Mouse (Mus musculus) cerebellum, adult 8-10 months (tissue): Measurements from ENCODE around the gene Poldip3.

ENCODE experiments used
- DNase-seq: peaks from one replicate; pipeline ENCODE4 v3.0.0; 2022

Gene Poldip3

GRCm38 (mm10) chr15:83149196-83150072 lies at the start of gene Poldip3:
Poldip3 (minus strand) TSS chr15:83149384.
- peak; percentile 99 for DNase-seq

GRCm38 (mm10) chr15:83193413-83193812 lies 44.2 kb upstream of the Poldip3 start:
- DNase-seq, result no peak

- no peak for DNase-seq
Observed at GRCm38 (mm10) chr15:83182351-83182750, 33.2 kb upstream of the Poldip3 start.

- no peak for DNase-seq
Observed at GRCm38 (mm10) chr15:83181800-83182330, 32.7 kb upstream of the Poldip3 start.

- no peak for DNase-seq
Observed at GRCm38 (mm10) chr15:83180004-83180403, 30.8 kb upstream of the Poldip3 start.

GRCm38 (mm10) chr15:83176653-83177052 lies 27.5 kb upstream of the Poldip3 start:
- DNase-seq, result no peak

GRCm38 (mm10) chr15:83173914-83174884 lies 25.0 kb upstream of the Poldip3 start:
- DNase-seq, result peak; percentile 10

- no peak for DNase-seq
Observed at GRCm38 (mm10) chr15:83172492-83173429, 23.6 kb upstream of the Poldip3 start, which contains the start of gene Cyb5r3. Cyb5r3 (minus strand) TSS chr15:83172592.

GRCm38 (mm10) chr15:83171712-83172481 lies 22.7 kb upstream of the Poldip3 start:
- peak; percentile 95 for DNase-seq

GRCm38 (mm10) chr15:83170956-83171659 lies 21.9 kb upstream of the Poldip3 start:
- DNase-seq, result peak; percentile 8

- DNase-seq, result peak; percentile 45
Observed at GRCm38 (mm10) chr15:83169772-83170722, 20.9 kb upstream of the Poldip3 start.

- peak; percentile 75 for DNase-seq
Observed at GRCm38 (mm10) chr15:83168875-83169771, 19.9 kb upstream of the Poldip3 start.

GRCm38 (mm10) chr15:83168311-83168710 lies 19.1 kb upstream of the Poldip3 start:
- DNase-seq, result peak; percentile 29

- DNase-seq, result peak; percentile 16
Observed at GRCm38 (mm10) chr15:83167550-83168065, 18.4 kb upstream of the Poldip3 start.

- DNase-seq, result peak; percentile 13
Observed at GRCm38 (mm10) chr15:83167126-83167525, 17.9 kb upstream of the Poldip3 start.

GRCm38 (mm10) chr15:83166642-83167041 lies 17.5 kb upstream of the Poldip3 start:
- peak; percentile 32 for DNase-seq

GRCm38 (mm10) chr15:83165526-83166315 lies 16.5 kb upstream of the Poldip3 start:
- DNase-seq, result no peak
